Mouse (Mus musculus) urinary bladder, postnatal 14 days (tissue): ENCODE results near the gene Serpinf1.

ENCODE experiments used
- DNase-seq: peaks from one replicate; pipeline ENCODE4 v3.0.0; 2021; ENCODE audit warnings: low spot score

Gene Serpinf1

GRCm38 (mm10) chr11:75455041-75455736 is 32.7 kb upstream of the Serpinf1 start:
- DNase-seq, result no peak

GRCm38 (mm10) chr11:75453991-75454930 is 31.8 kb upstream of the Serpinf1 start, which contains the start of gene Wdr81:
Gene Wdr81, minus strand, starts transcription at chr11:75454717.
- peak; percentile 90 for DNase-seq

- no peak for DNase-seq
These were observed 30.5 kb upstream of the Serpinf1 start for GRCm38 (mm10) chr11:75452812-75453557.

DNA sequence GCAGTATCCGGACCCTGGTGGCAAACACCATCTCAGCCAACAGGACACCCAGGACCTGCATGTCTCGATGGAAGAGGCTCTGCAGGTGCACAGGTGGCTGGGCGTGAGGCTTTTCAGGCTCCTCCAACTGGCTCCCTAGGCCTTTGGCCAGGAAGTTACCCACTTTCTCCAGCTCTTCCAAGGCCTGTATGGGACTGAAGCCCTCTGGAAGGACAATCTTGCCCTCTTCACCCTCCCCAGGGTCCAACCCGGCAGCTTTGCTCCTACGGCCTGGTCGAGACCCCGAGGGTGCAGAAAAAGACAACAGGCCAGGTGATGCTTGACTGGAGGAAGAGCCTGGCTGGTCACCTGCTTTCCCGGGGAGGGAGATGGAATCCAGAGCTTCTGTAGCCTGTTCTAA is 29.6 kb upstream of the Serpinf1 start:
- no peak for DNase-seq

GRCm38 (mm10) chr11:75450936-75451335 is 28.4 kb upstream of the Serpinf1 start:
- DNase-seq, result no peak

DNA sequence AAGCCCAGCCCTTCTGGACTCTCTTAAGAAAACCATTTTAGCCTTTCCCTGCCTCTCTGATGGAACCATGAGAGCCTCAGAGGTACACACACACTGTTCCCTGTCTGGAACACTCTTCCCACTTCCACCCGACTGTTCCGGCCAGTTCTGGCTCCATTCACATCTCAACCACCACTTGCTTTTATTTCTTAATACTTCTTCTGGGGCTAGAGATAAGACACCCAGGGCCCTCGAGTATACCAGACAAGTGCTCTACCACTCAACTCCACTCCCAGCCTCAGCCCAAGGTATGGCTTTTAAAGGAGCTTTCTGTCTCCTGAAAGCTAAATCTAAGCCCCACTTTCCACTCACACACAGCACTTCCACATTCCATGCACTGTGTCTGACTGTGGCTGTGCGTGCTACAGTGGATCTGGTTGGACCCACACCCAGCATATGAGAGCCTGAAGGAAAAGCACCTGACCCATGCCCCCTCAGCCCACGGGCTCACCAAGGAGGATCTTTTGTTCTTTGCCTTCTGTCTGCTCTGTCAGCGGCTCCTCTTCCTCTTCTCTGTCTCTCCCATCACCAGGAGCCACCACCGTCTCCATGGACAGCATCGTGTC is 27.9 kb upstream of the Serpinf1 start:
- DNase-seq, result no peak

DNA sequence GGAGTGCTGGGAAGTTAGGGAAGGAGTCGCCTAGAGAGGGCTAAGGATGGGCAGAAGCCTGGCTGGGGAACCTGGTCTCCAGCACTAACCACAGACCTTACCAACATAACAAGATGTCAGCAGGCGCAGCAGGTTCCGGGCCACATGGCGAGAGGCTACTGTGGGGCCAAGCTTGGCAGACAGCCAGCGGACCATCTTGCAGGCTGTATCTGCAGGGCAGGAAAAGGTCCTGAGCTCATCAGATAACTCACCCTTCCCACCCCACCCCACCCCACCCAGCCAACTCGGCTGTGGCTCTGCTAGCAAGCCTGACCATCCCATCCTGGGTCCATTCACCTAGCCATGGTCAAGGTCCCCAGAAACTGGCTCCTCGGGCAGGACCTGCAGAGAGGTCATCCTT is 27.2 kb upstream of the Serpinf1 start:
- DNase-seq, result no peak

- no peak for DNase-seq
These were observed 26.1 kb upstream of the Serpinf1 start for GRCm38 (mm10) chr11:75448575-75448974.

- no peak for DNase-seq
These were observed 21.2 kb upstream of the Serpinf1 start for GRCm38 (mm10) chr11:75443711-75444110.

DNA sequence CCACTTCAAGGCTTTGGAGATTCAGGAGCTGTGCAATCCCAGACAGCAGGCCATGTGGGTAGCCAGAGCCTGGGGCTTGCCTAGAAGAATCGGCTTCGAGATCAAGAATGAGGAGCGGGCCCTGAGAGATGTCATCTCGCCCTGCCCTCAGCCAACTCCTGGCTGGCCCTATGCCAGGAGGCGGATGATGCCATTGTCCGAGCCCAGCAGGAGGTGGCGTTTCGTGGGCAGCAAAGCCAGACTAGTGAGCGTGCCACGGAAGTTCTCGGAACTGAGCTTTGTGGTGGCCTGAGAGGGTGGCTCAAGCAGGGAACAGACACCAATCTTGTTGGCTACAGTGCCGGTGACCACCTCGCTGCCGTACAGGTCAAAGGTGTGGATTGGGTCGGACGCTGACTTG is 19.1 kb upstream of the Serpinf1 start:
- DNase-seq, result no peak

DNA sequence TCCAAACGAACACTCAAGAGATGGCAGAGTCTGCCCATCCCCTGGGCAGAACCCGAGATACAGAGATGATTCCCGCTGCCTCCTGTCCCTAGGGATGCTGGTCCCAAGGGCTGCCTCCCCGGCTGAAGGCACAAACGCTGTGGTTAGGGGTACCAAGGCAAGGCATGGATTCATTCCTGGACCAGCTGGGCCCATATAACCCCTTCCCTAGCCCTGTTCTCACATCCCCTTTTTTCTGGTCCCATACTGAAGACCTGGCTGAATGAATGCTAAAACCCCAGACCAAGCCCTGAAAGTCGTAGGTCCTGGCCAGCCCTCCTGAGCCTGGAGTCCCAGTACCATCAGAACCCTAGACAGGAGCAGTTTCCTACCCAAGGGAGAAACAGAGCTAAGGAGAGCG is 18.5 kb upstream of the Serpinf1 start:
- no peak for DNase-seq

DNA sequence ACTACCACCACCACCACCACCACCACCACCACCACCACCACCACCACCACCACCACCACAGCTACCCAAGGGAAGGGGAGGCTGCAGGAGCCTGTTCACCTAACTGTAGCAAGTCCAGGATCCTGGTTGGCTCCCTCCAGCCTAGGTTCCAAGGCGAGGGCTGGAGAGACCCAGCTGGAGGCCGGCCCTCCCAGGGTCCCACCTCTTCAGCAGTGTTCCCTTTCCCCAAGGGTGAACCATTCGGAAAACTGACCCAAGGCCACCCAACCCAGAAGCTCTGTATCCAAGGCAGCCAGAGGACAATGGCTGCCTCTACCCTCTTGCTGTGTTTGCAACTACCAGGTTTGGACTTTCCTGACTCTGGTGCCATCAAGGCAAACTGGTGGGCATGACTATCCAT is 17.4 kb upstream of the Serpinf1 start:
- no peak for DNase-seq

DNA sequence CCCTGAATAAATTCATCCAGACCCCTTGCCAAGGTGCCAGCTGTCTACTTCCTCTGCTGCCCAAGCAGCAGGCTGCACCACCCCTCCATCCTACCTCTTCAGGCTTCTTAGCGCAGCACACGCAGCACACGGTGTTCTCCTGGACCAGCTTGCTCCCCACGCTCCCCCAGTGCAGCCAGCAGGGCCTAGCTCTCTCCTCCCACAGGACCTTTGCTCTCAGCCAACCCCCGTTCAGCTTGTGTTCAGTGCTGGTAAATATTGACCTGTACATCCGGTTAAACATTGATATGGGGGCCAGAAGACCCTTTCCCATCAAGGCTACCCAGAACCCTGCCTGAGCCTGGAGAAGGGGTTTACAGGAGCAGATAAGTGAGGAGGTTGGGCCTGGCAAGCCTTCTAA is 16.9 kb upstream of the Serpinf1 start, which contains the start of gene Serpinf2:
Gene Serpinf2, minus strand, starts transcription at position 229 of the 400 bp plus-strand sequence.
- DNase-seq, result no peak

DNA sequence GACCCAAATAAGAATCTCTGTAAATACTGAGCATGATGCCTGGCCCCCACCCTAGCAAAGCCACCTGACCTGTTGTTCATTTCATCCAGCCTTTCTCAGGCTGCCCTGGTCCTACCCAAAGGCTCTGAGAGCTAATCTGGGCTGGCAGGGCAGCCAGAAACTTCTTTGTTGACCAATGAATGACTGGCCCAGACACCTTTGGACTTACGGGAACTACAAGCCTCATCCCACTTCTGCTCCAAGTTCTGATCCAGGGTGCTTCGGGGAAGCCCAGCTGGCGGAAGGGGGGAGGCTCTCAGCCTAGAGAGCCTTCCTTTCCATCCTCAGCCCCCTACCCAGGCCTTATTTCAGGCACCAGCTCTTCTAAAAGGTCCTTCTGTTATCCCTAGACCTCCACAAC is 16.3 kb upstream of the Serpinf1 start:
- DNase-seq, result no peak

GRCm38 (mm10) chr11:75438194-75438593 is 15.7 kb upstream of the Serpinf1 start:
- no peak for DNase-seq

GRCm38 (mm10) chr11:75434138-75434537 is 11.6 kb upstream of the Serpinf1 start:
- no peak for DNase-seq

GRCm38 (mm10) chr11:75431307-75431706 is 8.8 kb upstream of the Serpinf1 start:
- DNase-seq, result no peak

DNA sequence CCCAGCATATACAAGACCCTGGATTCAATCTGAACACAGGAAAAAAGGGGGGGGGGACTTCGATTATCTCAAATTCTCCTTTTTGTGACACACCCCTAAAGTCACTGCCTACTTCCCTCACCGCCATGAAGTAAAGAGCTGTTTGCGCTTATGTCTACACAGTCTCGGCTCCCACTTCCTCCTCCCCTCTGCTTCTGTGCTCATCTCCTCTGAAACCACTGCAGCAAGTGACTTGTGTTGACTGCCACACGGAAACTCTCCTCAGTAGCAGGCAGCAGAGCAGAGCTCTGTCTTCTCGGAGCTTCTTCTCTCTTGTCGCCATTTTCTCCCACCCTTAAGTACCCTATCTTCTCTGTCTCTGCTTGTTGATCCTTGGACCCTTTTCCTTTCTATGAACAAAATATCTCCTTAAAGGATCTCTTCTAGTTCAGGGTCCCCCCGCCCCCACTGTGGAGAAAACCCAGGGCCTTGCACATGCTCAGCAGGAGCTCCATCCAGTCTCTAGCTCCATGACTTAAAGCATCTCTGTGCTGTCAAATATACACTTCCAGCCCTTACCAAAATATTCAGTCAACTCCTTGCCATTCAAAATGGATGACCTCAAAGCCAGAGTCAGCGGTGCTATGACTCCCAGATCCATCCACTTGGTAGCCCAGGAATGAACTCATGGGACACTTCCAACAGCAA is 6.7 kb upstream of the Serpinf1 start:
- no peak for DNase-seq

- DNase-seq, result no peak
These were observed 2.0 kb upstream of the Serpinf1 start for GRCm38 (mm10) chr11:75424459-75424858.

DNA sequence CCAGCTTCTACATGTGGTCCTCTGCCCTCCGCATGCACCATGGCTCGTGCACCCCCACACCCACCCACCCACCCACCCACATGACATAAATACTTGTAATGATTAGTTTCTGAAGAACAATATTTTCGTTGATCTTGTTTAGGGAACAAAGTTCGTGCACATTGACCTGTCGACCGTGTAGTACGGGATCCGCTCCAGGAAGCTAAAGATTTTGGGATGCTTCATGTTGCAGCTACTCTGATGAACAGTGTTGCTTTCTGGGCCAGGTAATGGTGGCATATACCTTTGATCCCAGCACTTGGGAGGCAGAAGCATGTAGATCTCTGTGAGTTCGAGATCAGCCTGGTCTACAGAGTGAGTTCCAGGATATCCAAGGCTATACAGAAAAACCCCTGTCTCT is 1.5 kb upstream of the Serpinf1 start:
- no peak for DNase-seq

GRCm38 (mm10) chr11:75423091-75423490 is 590 bp upstream of the Serpinf1 start:
- DNase-seq, result no peak
